Mouse (Mus musculus) heart, postnatal 0 days (tissue): ENCODE measurements at regions not wholly inside any gene's neighbourhood (a gene's known extent, or its start where the extent isn't known, plus 50 kb on each side); places are given as distances from the start of the nearest gene placed in this dataset.

Experiments used
- CTCF ChIP-seq: IDR thresholded peaks from 2 replicates; pipeline ENCODE4 v1.5.1; 2016; ENCODE audit warnings: antibody characterized with exemption, control low read depth, low read depth
- EP300 ChIP-seq: IDR thresholded peaks from 2 replicates; pipeline ENCODE4 v1.6.1; 2016; ENCODE audit warnings: antibody characterized with exemption, low read depth

GRCm38 (mm10) chr1:71784880-71785279, 131.9 kb upstream of the Fn1 start:
- TF ChIP-seq CTCF: no peak
- no peak for TF ChIP-seq EP300
